Mouse (Mus musculus) cerebellum, adult 2 months (tissue): ENCODE data around the gene Uck1. TPM values are rescaled to one million over a fixed set of nuclear protein-coding genes. Genes with fewer than 3 reads are reported as not detected.

Experiments used
- DNase-seq, 2 experiments: peaks; one replicate each; pipeline ENCODE4 v3.0.0; 2021
- H3K27ac ChIP-seq: fragments of 200-500 bp; 2 replicates; pipeline ENCODE4 v1.5.1; 2012; ENCODE audit warnings: low read length, control low read depth, inconsistent platforms; ENCODE audit not compliant: insufficient read depth
- H3K27me3 ChIP-seq: fragments of 200-500 bp; 2 replicates; pipeline ENCODE4 v1.6.1; 2012; ENCODE audit warnings: inconsistent platforms, mild to moderate bottlenecking, low read length, moderate library complexity; ENCODE audit not compliant: control insufficient read depth, insufficient read depth
- H3K4me1 ChIP-seq: fragments of 200-500 bp; 2 replicates; pipeline ENCODE4 v1.6.1; 2011; ENCODE audit warnings: low read length; ENCODE audit not compliant: control insufficient read depth, insufficient read depth
- H3K4me3 ChIP-seq: fragments of 200-500 bp; replicated peaks from 2 replicates; pipeline ENCODE3; 2011; ENCODE audit warnings: mild to moderate bottlenecking, low read depth, low read length, control low read depth; ENCODE audit not compliant: insufficient read depth
- CTCF ChIP-seq: fragments of 200-500 bp; IDR thresholded peaks from 2 replicates; pipeline ENCODE4 v1.5.1; 2011; ENCODE audit warnings: low read depth, mild to moderate bottlenecking, control low read depth, low read length, moderate library complexity, borderline replicate concordance; ENCODE audit not compliant: insufficient read depth
- POLR2A ChIP-seq: fragments of 200-500 bp; IDR thresholded peaks from 2 replicates; pipeline ENCODE4 v1.6.1; 2011; ENCODE audit warnings: low read length, control low read depth, borderline replicate concordance; ENCODE audit not compliant: insufficient read depth
- WGBS: fragments of 180-500 bp; shearing (Covaris S2); methylation state at CpG from one replicate; pipeline ENCODE4 v1.1.7; 2018; 5-methylcytosine and 5-hydroxymethylcytosine counted together
- polyA plus RNA-seq: library from polyadenylated mRNA; depleted of rRNA; stranded (reverse); fragments of >200 nt; gene quantifications from 2 replicates; pipeline ENCODE4 v1.2.3, GENCODE M21; 2012

The Uck1 gene
- polyA plus RNA-seq, 1 experiment = 72.0 TPM

- peaks cover 29% of the 10 kb centered on the region for H3K4me1 ChIP-seq
- H3K4me3 ChIP-seq = no peak overlapping the region
- H3K27me3 ChIP-seq = no peaks in the 10 kb centered on the region
- no peak for DNase-seq
- WGBS = 90% methylated on average over 10 of the region's 10 CpGs
- TF ChIP-seq POLR2A (no peak), CTCF (no peak)
- no peak overlapping the region for H3K27ac ChIP-seq
Measured at GRCm38 (mm10) chr2:32220969-32221368, 39.0 kb downstream of the Uck1 start.

GRCm38 (mm10) chr2:32220021-32220420 is 39.9 kb downstream of the Uck1 start:
- Histone ChIP-seq H3K4me1 (peaks cover 32% of the 10 kb centered on the region), H3K27ac (no peak overlapping the region), H3K4me3 (no peak overlapping the region), H3K27me3 (no peaks in the 10 kb centered on the region)
- no peak for TF ChIP-seq CTCF
- TF ChIP-seq POLR2A = no peak
- WGBS = 49% methylated on average over 6 of the region's 6 CpGs
- no peak for DNase-seq

DNA sequence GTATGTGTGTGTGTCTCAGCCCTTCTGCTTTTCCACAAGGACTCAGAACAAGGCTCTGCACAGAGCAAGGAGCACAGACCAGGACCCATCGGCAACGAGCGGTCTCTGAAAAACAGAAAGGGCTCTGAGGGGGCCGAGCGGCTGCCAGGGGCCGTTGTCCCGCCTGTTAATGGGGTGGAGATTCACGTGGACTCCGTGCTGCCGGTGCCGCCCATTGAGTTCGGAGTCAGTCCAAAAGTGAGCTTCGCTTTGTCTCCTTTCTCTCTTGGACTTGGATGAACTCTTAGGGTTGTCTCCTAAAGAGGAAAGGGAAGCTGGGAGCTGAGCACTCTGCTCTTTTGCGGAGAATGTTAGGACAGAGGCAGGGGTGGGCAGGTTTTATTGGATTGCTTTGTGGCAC is 40.5 kb downstream of the Uck1 start:
- DNase-seq = no peak
- H3K4me1 ChIP-seq = peaks cover 36% of the 10 kb centered on the region
- peak overlapping the region; percentile 90 for H3K27ac ChIP-seq
- H3K27me3 ChIP-seq = no peaks in the 10 kb centered on the region
- TF ChIP-seq CTCF (no peak), POLR2A (no peak)
- WGBS = 87% methylated on average over 14 of the region's 14 CpGs
- H3K4me3 ChIP-seq = no peak overlapping the region

DNA sequence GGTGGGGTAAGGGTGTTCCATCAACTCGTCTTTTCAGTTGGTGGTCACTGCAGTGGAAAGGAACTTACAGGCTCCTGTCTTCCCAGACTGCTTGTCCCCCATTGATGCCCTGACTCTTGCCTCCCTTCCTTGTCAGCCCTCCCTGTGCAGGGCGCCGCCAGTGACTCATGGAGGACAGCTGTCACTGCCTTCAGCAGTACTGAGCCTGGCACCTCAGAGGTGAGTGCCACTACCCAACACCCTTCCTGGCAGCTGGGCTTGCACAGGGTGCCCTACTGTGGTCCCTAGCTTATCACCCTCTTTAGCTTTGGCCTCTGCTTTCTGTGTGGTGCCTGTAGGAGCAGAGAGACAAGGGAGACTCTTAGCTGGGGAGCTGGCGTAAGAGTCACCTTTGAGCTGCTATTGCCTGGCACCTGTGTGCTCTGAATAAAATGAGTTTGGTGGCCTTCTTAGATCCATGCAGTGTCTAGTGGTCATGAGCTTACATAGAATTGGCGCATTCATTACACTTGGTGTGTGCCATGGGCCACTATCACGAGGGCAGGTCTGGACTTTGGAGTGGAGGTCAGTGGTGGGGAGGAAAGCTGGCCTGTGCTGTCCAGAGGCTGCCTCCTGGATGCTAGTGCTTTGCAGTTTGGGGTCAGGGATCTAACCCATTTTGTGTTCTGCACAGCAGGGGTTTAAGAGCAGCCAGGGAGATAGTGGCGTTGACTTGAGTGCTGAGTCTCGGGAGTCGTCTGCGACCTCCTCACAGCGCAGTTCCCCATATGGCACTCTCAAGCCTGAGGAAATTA is 41.2 kb downstream of the Uck1 start:
- 49% methylated on average over 11 of the region's 11 CpGs for WGBS
- peak; percentile 65 to 71 for DNase-seq
- peak overlapping the region; percentile 90 for H3K27ac ChIP-seq
- no peak overlapping the region for H3K4me3 ChIP-seq
- H3K4me1 ChIP-seq = peaks cover 41% of the 10 kb centered on the region
- no peaks in the 10 kb centered on the region for H3K27me3 ChIP-seq
- no peak for TF ChIP-seq CTCF
- TF ChIP-seq POLR2A = no peak

DNA sequence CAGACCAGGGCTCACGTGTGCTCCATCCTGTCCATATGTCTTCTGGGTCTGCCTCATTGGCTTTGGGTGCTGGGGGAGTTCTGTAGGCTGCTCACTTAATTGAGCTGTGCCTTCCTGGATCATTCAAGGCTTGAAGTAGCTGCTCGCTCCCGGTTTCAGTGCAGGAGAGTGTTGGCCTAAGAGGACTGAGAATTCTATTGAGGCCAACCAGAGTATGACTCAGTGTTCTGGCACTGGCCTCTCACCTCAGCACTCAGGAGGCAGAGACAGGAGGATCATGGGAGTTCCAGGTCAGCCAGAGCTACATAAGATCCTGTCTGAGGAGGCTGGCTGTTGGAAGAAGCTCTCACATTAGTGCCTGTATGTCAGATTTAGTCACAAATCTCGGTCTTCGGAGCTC is 41.8 kb downstream of the Uck1 start:
- peak; percentile 61 to 84 for DNase-seq
- Histone ChIP-seq H3K27ac (peak overlapping the region; percentile 90), H3K4me1 (peaks cover 44% of the 10 kb centered on the region), H3K27me3 (no peaks in the 10 kb centered on the region), H3K4me3 (no peak overlapping the region)
- 48% methylated on average over 5 of the region's 5 CpGs for WGBS
- TF ChIP-seq POLR2A (no peak), CTCF (no peak)

- Histone ChIP-seq H3K4me3 (no peak overlapping the region), H3K27me3 (no peaks in the 10 kb centered on the region), H3K27ac (peak overlapping the region; percentile 90), H3K4me1 (peaks cover 46% of the 10 kb centered on the region)
- no peak for DNase-seq
- no peak for TF ChIP-seq CTCF
- TF ChIP-seq POLR2A = no peak
- WGBS = 36% methylated on average over 8 of the region's 8 CpGs
Measured at GRCm38 (mm10) chr2:32217656-32218055, 42.3 kb downstream of the Uck1 start.

DNA sequence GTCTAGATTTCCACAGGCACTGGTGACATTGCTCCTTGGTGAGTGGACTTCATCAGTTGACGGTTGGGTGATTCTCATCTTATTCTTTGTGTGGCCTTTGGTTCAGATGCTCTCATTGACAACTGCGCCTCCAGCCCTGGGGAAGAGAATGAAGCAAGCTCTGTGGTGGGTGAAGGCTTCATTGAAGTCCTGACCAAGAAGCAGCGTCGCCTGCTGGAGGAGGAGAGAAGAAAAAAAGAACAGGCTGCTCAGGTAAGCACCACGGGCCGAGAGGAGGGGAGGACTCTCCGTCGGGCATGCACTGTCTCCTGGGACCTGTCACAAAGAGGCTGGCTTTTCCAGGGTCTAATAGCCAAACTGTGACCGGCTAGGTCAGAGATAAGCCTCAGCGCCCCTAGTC is 43.5 kb downstream of the Uck1 start:
- Histone ChIP-seq H3K4me3 (no peak overlapping the region), H3K4me1 (peaks cover 58% of the 10 kb centered on the region), H3K27ac (no peak overlapping the region), H3K27me3 (no peaks in the 10 kb centered on the region)
- DNase-seq = no peak
- TF ChIP-seq POLR2A (no peak), CTCF (no peak)
- WGBS = 79% methylated on average over 10 of the region's 10 CpGs

GRCm38 (mm10) chr2:32215576-32215975 is 44.4 kb downstream of the Uck1 start:
- TF ChIP-seq POLR2A (no peak), CTCF (no peak)
- Histone ChIP-seq H3K27me3 (no peaks in the 10 kb centered on the region), H3K4me3 (no peak overlapping the region), H3K4me1 (peaks cover 60% of the 10 kb centered on the region), H3K27ac (no peak overlapping the region)
- DNase-seq = no peak
- WGBS = 88% methylated on average over 10 of the region's 10 CpGs
